Mouse (Mus musculus) midbrain, embryonic 12.5 days (tissue): ENCODE results near the gene Ube2n. TPM values are rescaled to one million over a fixed set of nuclear protein-coding genes. Genes with fewer than 3 reads are reported as not detected.

Experiments used
- ATAC-seq: fragments of 200-750 bp; cut with Nextera tagmentation; 2 replicates; pipeline ENCODE4 v1.8.0; 2017; ENCODE audit warnings: low read depth, moderate TSS enrichment, moderate library complexity; ENCODE audit not compliant: low FRiP score
- H3K27ac ChIP-seq: fragments of 300-500 bp; sonication (generic); replicated peaks from 2 replicates; pipeline ENCODE4 v1.5.1; 2016; ENCODE audit warnings: mild to moderate bottlenecking
- H3K27me3 ChIP-seq: fragments of 300-500 bp; sonication (generic); 2 replicates; pipeline ENCODE4 v1.6.1; 2016; ENCODE audit warnings: mild to moderate bottlenecking
- H3K36me3 ChIP-seq: fragments of 300-500 bp; sonication (generic); 2 replicates; pipeline ENCODE4 v1.6.1; 2016
- H3K4me1 ChIP-seq: fragments of 300-500 bp; sonication (generic); 2 replicates; pipeline ENCODE4 v1.6.1; 2016
- H3K4me2 ChIP-seq: fragments of 300-500 bp; sonication (generic); replicated peaks from 2 replicates; pipeline ENCODE4 v1.6.1; 2016; ENCODE audit warnings: mild to moderate bottlenecking, moderate library complexity
- H3K4me3 ChIP-seq: fragments of 300-500 bp; sonication (generic); 2 replicates; pipeline ENCODE4 v1.5.1; 2016; ENCODE audit warnings: mild to moderate bottlenecking
- H3K9ac ChIP-seq: fragments of 300-500 bp; sonication (generic); replicated peaks from 2 replicates; pipeline ENCODE4 v1.6.1; 2016; ENCODE audit warnings: mild to moderate bottlenecking, moderate library complexity
- H3K9me3 ChIP-seq: fragments of 300-500 bp; sonication (generic); 2 replicates; pipeline ENCODE4 v1.6.1; 2016; ENCODE audit warnings: mild to moderate bottlenecking
- WGBS: fragments of 180-500 bp; shearing (Covaris S2); methylation state at CpG from one replicate; pipeline ENCODE4 v1.1.7; 2016; 5-methylcytosine and 5-hydroxymethylcytosine counted together
- polyA plus RNA-seq: library from polyadenylated mRNA; unstranded; fragments of >200 nt; fragmentation: Nextera tagmentation; extraction: Ambion mirVana; gene quantifications from 2 replicates; pipeline ENCODE4 v1.2.1, GENCODE M21; 2016

Ube2n gene
- polyA plus RNA-seq, 1 experiment from 2014 or later: 388 TPM

DNA sequence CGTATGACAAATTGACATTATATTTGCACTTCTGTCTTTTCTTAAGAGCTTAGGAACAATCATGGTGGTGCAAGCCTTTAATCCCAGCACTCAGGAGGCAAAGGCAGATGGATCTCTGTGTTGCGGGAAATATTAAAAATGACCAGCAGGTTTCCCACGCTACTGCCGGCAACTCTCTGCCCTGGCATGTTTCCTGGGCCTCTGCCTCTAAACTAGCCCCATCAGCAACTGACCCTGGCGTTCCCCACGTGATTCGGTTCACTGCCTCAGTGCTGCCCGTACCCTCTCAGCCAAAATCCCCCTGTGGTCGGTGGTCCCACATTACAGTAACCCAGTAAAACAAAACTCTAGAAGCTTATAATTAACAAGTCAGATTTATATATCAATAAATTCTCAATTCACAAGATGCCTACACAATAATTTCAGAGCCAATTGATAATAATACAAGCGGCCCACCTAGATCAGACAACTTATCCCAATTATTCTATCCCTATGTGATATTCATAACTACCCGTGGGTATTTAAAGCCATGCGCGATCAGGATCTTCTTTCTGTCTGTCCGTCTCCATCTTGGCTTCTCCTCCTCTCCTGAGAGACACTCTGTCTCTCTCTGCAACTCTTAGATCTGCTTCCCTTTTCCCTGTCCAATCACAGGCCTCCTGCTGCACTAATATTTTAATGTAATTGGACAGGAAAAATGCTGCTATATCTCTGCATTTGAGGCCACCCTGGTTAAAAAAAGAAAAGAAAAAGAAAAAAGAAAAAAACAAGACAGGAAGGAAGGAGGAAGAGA lies 11.3 kb upstream of the Ube2n start:
- WGBS: 89% methylated on average over 14 of the region's 14 CpGs
- H3K4me1 ChIP-seq: peaks cover 6% of the 10 kb centered on the region
- no peak for ATAC-seq
- H3K36me3 ChIP-seq: no peaks in the 10 kb centered on the region
- H3K9ac ChIP-seq: no peak overlapping the region
- no peak overlapping the region for H3K4me3 ChIP-seq
- H3K27me3 ChIP-seq: no peaks in the 10 kb centered on the region
- H3K4me2 ChIP-seq: no peak overlapping the region
- no peaks in the 10 kb centered on the region for H3K9me3 ChIP-seq
- H3K27ac ChIP-seq: no peak overlapping the region

- H3K4me2 ChIP-seq: no peak overlapping the region
- H3K4me3 ChIP-seq: no peak overlapping the region
- 35% methylated on average over 1 of the region's 1 CpGs for WGBS
- no peaks in the 10 kb centered on the region for H3K27me3 ChIP-seq
- no peak for ATAC-seq
- H3K4me1 ChIP-seq: peaks cover 6% of the 10 kb centered on the region
- H3K36me3 ChIP-seq: no peaks in the 10 kb centered on the region
- H3K9me3 ChIP-seq: no peaks in the 10 kb centered on the region
- no peak overlapping the region for H3K27ac ChIP-seq
- no peak overlapping the region for H3K9ac ChIP-seq
Measured at GRCm38 (mm10) chr10:95504341-95504740, 10.6 kb upstream of the Ube2n start.

GRCm38 (mm10) chr10:95508126-95508525 lies 6.8 kb upstream of the Ube2n start:
- Histone ChIP-seq H3K9ac (no peak overlapping the region), H3K36me3 (no peaks in the 10 kb centered on the region), H3K9me3 (no peaks in the 10 kb centered on the region), H3K4me1 (no peaks in the 10 kb centered on the region), H3K4me3 (no peak overlapping the region), H3K4me2 (no peak overlapping the region), H3K27me3 (no peaks in the 10 kb centered on the region), H3K27ac (no peak overlapping the region)
- WGBS: 89% methylated on average over 8 of the region's 8 CpGs
- ATAC-seq: no peak

- Histone ChIP-seq H3K9me3 (no peaks in the 10 kb centered on the region), H3K9ac (no peak overlapping the region), H3K4me3 (no peak overlapping the region), H3K27me3 (no peaks in the 10 kb centered on the region), H3K4me1 (peaks cover under 1% of the 10 kb centered on the region; the same call in 1 of the 2 replicates), H3K36me3 (no peaks in the 10 kb centered on the region), H3K27ac (no peak overlapping the region), H3K4me2 (no peak overlapping the region)
- no peak for ATAC-seq
- WGBS: 81% methylated on average over 6 of the region's 6 CpGs
Measured at GRCm38 (mm10) chr10:95508793-95509192, 6.2 kb upstream of the Ube2n start.

- no peaks in the 10 kb centered on the region for H3K27me3 ChIP-seq
- H3K27ac ChIP-seq: no peak overlapping the region
- H3K9me3 ChIP-seq: no peaks in the 10 kb centered on the region
- H3K4me3 ChIP-seq: no peak overlapping the region
- no peak overlapping the region for H3K9ac ChIP-seq
- 84% methylated on average over 3 of the region's 3 CpGs for WGBS
- ATAC-seq: no peak
- H3K36me3 ChIP-seq: no peaks in the 10 kb centered on the region
- H3K4me1 ChIP-seq: peaks cover 5% of the 10 kb centered on the region; the same call in 1 of the 2 replicates
- no peak overlapping the region for H3K4me2 ChIP-seq
Measured at GRCm38 (mm10) chr10:95509263-95509662, 5.7 kb upstream of the Ube2n start.

DNA sequence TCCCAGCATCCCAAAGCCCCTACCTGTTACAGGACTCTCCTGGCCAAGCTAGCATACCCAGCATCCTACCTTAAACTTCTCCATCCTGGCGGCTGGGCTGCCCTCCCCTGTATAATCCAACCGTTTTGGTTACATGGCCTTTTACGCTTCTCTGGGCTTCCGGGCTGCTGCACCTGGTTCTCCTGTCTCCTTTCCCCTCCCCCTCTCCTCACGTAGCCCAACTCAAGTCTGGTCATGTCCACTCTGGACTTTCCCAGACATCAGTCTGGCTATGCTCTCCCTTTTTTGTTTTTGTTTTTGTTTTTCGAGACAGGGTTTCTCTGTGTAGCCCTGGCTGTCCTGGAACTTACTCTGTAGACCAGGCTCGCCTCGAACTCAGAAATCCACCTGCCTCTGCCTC lies 2.3 kb upstream of the Ube2n start:
- WGBS: 91% methylated on average over 8 of the region's 8 CpGs

DNA sequence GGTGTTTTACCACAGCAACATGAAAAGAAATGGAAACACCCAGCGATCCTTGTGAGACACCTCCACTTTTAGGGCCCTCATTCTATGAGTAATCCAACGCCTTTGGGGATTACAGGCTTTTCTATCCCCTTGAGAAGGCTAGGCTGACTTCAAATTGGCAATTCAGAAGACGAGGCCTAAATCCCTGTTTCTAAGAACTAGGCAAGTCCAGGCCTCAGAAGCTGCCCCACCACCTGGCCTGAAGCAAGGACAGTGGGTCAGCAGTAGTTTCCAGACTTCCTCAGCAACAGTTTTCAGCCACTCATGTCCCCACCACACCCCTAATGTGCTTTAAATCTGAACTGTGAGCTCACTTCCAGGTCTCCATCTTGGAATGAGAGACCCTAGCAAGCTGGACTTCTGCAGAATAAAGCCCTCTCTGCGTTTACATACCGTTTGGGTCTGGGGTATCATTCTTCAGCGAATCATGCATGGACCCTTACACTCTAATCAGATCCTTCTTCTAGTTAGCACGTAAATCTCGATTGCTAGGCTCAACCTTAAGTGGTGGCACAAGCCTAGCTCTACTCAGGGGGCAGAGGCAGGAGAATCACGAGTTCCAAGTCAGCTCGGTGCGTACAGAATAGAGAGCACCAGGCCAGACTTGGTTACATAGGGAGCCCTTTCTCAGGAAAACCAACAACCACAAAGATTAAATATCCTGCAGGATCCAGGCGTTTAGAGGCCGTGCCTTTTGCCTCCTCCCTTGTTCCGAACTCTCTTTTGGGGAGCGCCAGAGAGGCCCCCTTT lies 983 bp upstream of the Ube2n start:
- Histone ChIP-seq H3K9me3 (no peaks in the 10 kb centered on the region), H3K4me1 (peaks cover 17% of the 10 kb centered on the region), H3K27ac (peak overlapping the region; percentile 98), H3K9ac (peak overlapping the region; percentile 59), H3K4me2 (peak overlapping the region; percentile 58), H3K27me3 (no peaks in the 10 kb centered on the region), H3K36me3 (no peaks in the 10 kb centered on the region), H3K4me3 (peak overlapping the region; percentile 99)
- 32% methylated on average over 15 of the region's 15 CpGs for WGBS
- ATAC-seq: peak; percentile 32

More for the DNA sequence above, 2.3 kb upstream of the Ube2n start:
- Histone ChIP-seq H3K9me3 (no peaks in the 10 kb centered on the region), H3K27me3 (no peaks in the 10 kb centered on the region), H3K27ac (no peak overlapping the region), H3K4me3 (no peak overlapping the region), H3K4me2 (no peak overlapping the region), H3K4me1 (peaks cover 15% of the 10 kb centered on the region), H3K9ac (no peak overlapping the region), H3K36me3 (no peaks in the 10 kb centered on the region)
- no peak for ATAC-seq

DNA sequence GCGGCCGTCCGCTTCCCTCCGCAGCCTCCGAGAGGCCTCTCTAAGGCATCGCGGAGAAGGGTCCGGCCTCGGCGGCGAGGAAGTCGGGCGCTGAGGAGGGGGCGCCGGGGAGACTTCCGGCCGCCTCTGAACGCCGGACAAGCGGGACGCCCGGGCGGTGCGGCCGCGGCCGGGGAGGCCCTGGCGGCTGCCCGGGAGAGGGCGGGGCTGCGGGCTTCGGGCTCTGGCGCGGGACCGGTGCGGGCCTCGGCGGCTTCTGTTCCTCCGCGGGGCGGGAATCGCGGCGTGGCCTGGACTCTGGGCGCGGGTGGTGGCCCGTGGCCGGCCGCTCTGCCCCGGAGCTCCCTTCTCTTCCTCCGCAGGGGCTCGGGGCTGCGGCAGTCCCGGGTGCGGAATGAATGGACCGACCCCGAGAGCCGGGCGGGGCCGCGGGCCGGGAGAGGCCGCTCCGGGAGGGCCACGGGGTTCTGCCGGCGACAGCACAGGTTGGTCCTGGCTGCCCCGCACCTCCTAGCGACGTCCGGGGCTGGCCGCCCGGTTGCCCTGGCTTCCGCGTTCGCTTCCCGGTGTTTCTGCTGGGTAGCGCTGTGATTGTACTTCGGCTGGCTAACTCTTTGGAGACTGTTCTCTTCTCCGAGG lies 467 bp downstream of the Ube2n start:
- peaks cover 17% of the 10 kb centered on the region for H3K4me1 ChIP-seq
- no peaks in the 10 kb centered on the region for H3K9me3 ChIP-seq
- H3K27me3 ChIP-seq: no peaks in the 10 kb centered on the region
- peak overlapping the region; percentile 97 for H3K9ac ChIP-seq
- H3K27ac ChIP-seq: peak overlapping the region; percentile 98
- H3K4me2 ChIP-seq: peak overlapping the region; percentile 66
- no peaks in the 10 kb centered on the region for H3K36me3 ChIP-seq
- 0% methylated on average over 60 of the region's 80 CpGs for WGBS
- ATAC-seq: peak; percentile 74; the same call in 1 of the 2 replicates
- peak overlapping the region; percentile 99 for H3K4me3 ChIP-seq

DNA sequence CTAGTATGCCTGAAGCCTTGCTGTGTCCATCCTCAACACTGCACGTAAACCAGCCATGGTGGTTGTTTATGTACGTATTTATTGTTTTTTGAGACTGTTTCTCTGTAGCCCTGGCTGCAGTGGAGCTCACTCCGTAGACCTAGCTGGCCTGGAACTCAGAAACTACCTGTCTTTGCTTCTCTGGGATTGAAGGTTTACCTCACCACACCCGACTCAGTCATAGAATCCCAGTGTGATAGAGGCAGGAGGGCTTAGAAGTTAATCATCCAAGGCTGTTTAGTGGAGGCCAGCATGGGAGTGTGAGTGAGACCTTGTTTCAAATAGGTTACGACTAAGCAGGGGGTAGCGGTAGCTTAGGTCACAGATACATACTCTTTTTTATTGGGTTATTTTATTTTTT lies 2.7 kb downstream of the Ube2n start:
- Histone ChIP-seq H3K27me3 (no peaks in the 10 kb centered on the region), H3K27ac (no peak overlapping the region), H3K4me1 (peaks cover 17% of the 10 kb centered on the region), H3K9me3 (no peaks in the 10 kb centered on the region), H3K9ac (no peak overlapping the region), H3K4me2 (no peak overlapping the region), H3K36me3 (peaks cover 6% of the 10 kb centered on the region; the same call in 1 of the 2 replicates), H3K4me3 (no peak overlapping the region)
- no peak for ATAC-seq
- WGBS: 93% methylated on average over 6 of the region's 6 CpGs

DNA sequence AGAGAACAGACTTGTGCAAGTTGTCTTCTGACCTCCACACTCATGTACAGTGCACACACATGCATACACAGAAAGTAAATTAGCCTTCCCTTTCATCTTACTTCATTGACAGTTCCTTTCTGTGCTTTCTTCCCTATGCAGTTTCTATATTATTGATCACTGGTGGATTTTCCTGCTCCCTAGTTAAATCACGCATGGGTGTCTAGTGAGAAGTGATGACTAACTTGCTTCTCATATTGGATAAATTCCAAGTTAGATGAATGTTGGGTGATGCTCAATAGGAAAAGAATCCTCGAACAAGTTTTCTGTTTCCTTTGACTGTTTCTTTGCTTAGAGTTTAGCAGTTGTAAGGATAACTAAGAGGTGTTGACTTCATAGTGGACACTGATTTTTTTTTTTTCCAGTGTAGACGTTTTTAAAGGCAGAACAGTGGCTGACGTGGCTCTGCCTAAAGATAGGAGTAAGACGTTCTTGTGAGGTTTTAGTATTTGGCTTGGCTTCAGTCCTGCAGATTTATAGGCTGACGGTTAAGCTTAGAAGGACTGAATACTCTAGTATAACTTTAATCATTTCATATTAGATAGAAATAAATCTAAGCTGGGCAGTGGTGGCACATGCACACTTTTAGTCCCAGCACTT lies 10.2 kb downstream of the Ube2n start:
- 93% methylated on average over 6 of the region's 6 CpGs for WGBS
- Histone ChIP-seq H3K9ac (no peak overlapping the region), H3K27ac (no peak overlapping the region), H3K4me2 (no peak overlapping the region), H3K4me1 (peaks cover 4% of the 10 kb centered on the region; the same call in 1 of the 2 replicates), H3K4me3 (no peak overlapping the region), H3K36me3 (peaks cover 8% of the 10 kb centered on the region; the same call in 1 of the 2 replicates), H3K27me3 (no peaks in the 10 kb centered on the region), H3K9me3 (no peaks in the 10 kb centered on the region)
- no peak for ATAC-seq

DNA sequence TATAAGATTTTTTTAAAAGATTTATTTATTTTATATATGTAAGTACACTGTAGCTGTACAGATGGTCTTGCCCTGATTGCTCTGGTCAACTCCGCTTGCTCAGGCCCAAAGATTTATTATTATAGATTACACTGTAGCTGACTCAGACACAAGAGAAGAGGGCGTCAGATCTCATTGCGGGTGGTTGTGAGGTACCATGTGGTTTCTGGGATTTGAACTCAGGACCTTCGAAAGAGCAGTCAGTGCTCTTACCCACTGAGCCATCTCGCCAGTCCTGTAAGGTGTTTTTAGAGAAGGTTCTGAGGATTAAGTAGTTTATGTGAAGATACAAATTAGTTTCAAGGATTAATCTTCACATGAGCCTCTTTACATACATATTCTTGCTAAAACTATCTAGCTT lies 10.9 kb downstream of the Ube2n start:
- WGBS: 93% methylated on average over 5 of the region's 5 CpGs
- H3K9me3 ChIP-seq: no peaks in the 10 kb centered on the region
- peaks cover 10% of the 10 kb centered on the region for H3K4me1 ChIP-seq
- H3K9ac ChIP-seq: no peak overlapping the region
- H3K27ac ChIP-seq: no peak overlapping the region
- no peak overlapping the region for H3K4me3 ChIP-seq
- ATAC-seq: no peak
- no peak overlapping the region for H3K4me2 ChIP-seq
- H3K36me3 ChIP-seq: peaks cover 8% of the 10 kb centered on the region; the same call in 1 of the 2 replicates
- no peaks in the 10 kb centered on the region for H3K27me3 ChIP-seq
